Mouse (Mus musculus) embryo, embryonic 11 days (tissue): Measurements from ENCODE around the gene Sgcb.

Source experiments
- DNase-seq: peaks from one replicate; pipeline ENCODE4 v3.0.0-alpha.2; 2015

Gene Sgcb

DNA sequence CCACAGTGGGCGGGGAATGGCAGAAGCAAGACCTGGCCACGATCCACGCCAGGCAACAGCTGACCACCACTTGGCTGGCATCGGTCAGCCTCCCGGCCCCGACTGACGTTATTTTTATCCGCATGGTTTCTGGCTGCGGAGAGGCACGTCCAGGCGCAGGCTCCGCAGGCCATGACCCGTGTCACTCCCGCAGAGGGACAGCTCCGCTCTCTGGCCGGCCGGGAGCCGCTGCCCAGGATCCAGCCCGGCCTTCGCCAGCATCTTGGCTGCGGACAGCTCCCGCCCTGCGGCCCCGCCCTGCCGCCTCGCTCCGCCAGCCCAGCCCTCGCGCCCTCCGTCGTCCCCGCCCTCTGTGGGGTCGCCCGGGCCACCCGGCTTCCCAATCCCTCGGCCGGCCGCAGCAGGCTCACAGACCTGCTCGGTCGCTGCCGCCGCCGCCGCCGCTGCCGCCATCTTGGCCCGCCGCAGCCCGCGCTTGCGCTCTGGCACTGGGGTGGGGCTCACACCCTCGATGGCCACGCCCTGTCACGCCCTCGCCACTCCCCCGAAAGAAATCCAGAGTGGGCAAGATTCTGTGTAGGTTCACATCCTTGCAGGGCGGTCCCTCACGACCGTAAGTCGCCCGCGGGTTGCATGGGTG is at the start of gene Sgcb:
Gene Sgcb (minus strand): TSS at position 530 of the 640 bp plus-strand sequence.
- peak; percentile 90 for DNase-seq

- DNase-seq = peak; percentile 59
These were observed 46.8 kb upstream of the Sgcb start for GRCm38 (mm10) chr5:73694254-73695015.

GRCm38 (mm10) chr5:73693778-73694177 is 46.2 kb upstream of the Sgcb start:
- no peak for DNase-seq

GRCm38 (mm10) chr5:73691723-73692520 is 44.3 kb upstream of the Sgcb start:
- no peak for DNase-seq

- DNase-seq = no peak
These were observed 42.6 kb upstream of the Sgcb start for GRCm38 (mm10) chr5:73690146-73690545.

- no peak for DNase-seq
These were observed 41.0 kb upstream of the Sgcb start for GRCm38 (mm10) chr5:73688576-73688975.

DNA sequence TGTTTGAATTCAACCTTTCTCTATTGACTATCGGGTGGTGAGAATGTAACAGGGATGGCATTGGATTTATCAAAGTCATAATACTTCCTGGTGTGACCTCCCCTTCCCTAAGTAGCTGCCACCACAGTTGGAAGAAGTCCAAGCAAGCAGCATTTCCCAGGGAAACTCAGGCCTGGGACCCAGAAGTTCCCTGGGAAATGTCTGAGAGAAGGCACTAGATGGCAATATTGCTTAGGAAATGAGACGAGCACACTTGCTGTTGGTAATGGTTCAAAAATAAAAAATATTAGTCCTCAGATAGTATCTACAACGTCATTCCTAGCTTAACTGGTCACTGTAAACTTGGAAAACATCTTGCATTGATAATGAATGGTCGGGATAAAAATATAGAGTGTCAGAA is 38.6 kb upstream of the Sgcb start:
- peak; percentile 64 for DNase-seq

DNA sequence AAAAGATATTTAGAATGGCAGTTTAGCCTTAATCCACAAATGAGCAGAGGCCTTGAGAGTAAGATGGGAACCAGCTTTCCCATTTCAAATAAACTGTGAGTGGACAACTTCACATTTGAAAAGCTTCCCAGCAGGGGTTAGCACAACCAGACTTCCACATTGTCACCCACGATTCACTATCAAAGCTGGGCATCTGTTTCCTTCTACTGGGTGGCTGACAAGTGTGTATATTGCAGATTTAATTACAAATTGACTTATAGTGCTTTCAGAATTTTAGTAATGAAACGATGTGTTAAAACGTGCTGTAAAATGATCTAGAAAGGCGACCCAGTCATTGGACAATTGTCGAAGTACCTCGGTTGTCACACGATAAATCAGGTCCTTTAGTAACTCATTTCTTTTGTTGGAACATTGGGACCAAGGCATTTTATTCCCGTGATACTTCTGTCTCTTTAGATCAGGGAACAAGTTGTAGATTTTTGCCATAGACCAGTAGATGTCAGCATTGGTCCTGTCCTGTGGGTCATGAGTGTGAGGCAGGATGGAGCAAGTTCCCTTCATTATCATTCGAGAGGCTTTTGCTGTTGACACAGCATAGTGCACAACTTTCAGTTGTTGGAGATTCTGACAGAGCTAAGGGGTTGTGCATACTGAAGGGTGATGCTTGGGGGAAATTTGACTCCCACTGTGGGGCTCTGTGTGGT is 36.3 kb upstream of the Sgcb start:
- DNase-seq = peak; percentile 50

GRCm38 (mm10) chr5:73683221-73683620 is 35.6 kb upstream of the Sgcb start:
- DNase-seq = no peak

- DNase-seq = no peak
These were observed 29.0 kb upstream of the Sgcb start for GRCm38 (mm10) chr5:73676626-73677025.

GRCm38 (mm10) chr5:73675604-73676003 is 28.0 kb upstream of the Sgcb start:
- no peak for DNase-seq

DNA sequence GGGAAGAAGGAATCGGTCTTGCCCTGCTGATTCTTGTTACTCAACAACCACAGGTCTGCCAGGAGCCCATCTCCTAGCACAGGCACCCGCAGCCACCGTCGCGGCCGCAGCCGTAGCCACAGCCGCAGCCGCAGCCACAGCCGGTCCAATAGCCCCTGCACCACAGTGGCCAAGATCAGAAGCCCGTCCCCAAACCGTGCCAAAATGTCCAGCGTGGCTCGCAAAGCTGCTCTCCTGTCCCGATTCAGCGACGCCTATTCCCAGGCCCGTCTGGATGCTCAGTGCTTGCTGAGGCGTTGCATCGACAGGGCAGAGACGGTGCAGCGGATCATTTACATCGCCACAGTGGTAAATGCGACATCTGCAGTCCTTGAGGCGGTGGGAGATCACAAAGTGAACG is 21.8 kb upstream of the Sgcb start:
- DNase-seq = no peak

DNA sequence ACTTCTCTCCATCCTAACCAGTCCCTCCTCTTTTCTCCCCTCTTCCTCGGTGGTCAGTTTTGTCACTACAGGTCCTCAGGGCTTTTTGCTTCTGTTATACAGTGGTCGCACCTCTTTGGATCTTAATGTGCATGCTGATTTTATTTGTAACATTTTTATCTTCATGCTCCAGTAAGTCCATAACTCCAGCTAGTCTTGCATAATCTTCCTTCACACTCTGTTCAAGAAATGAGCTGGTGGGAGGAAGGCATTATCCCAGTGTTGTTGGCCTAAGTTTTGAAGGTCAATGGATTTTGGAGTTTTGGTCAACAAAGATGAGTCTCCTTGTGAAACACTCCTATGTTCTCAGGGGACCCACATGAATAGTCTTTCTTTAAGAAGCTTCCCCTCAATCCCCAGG is 20.3 kb upstream of the Sgcb start:
- no peak for DNase-seq

GRCm38 (mm10) chr5:73666695-73667094 is 19.1 kb upstream of the Sgcb start:
- DNase-seq = no peak

GRCm38 (mm10) chr5:73651855-73652201 is 4.2 kb upstream of the Sgcb start:
- DNase-seq = peak; percentile 55

DNA sequence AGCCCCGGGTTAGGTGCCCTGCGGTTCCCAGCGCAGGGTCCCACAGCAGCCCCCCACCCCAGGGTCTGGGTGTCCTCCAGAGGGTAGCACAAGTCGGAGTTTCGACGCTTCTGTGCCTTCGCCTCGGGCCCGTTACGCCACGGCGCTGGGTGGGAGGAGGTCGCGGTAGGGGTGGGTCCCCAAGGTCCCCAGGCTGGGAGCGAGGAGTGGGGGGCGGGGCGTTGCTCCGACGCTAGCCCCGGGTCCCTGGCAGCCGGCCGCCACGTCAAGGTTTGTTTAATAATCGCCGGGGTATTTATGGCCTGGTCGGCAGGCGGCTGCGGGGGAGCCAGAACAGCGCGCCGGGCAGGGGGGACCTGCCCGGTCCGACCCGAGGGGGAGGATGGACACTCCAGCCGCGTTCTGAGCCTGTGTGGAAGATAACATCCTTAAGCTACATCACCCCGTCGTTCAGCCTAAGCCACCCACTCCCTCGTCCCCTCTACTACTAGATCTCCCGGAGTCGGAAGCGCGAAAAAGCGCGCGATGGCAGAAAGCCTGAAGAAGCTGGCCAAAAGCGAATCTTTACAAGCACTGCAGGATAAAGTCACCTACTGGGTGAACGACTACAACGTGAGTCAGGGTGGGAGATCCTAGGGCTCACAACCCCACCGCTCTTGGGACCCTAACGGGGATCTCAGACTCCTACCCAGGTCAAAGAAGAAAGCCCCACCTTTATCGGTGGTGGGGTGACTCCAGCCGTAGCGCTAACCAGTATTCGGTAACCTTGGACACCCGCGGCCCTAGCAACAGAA is 3.7 kb upstream of the Sgcb start, which contains the start of gene Spata18:
Gene Spata18 (plus strand): TSS at position 319 of the 794 bp plus-strand sequence.
- peak; percentile 61 for DNase-seq

DNA sequence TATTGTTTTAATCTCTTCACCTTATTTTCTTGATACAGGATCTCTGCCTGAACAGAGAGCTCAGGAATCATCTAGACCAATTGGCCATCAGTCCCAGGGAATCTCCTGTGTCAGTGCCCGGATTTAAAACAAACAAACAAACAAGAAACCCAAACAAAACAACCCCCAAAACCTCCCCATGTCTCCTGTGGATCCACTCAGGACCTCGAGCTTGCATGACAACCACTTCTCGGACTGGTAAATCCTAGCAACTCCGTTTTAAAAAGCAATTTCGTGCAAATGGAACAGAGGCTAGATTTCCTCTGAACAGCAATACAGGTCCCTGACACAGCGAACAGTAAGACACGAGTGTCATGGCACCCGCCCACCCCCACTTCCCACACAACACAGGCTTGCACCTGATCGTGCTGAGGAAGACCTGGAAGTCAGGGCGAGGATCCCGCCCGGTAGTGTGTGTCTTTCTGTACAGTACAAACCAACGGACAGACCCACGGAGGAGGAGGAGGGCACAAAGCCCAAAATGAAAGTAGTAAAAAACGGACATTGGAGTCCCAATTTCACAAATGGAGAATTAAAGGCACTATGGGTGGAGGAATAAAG is 2.9 kb upstream of the Sgcb start:
- DNase-seq = peak; percentile 37

DNA sequence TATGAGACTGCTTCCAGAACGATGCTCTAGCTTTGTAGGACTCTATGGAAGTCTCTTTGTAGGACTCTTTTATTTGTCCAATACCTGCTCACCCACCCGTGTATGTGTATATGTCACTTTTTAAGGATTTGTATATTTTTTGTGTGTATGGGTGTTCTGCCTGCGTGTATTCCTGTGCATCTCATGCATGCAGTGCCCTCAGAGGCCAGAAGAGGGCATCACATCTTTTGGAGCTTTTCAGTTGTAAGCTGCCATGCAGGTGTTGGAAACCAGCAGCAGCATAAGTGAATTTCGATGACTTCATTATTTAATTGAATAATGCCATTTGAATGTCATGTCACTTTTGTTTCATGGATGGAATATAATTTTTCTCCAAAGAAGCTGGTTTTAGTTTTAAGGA is 5.5 kb downstream of the Sgcb start:
- DNase-seq = peak; percentile 52

DNA sequence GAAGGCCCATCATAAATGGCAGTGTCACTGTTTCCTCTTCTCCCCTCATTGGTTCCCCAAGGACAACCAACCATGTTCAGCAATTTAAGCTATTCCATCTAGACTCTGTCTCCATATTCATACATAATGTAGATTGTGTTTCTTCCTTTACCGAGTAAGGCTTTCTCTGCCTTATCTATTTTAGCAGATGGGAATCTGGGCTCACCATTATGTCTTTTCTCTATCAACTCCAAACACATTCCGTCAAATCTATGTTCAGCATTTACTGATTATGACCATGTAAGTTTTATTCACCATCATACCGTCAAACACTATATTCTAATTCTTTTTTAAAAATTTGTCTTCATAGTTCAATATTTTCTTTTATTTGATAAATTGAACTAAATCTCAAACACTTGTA is 6.5 kb downstream of the Sgcb start:
- no peak for DNase-seq

GRCm38 (mm10) chr5:73637337-73638107 is 10.1 kb downstream of the Sgcb start:
- peak; percentile 78 for DNase-seq

DNA sequence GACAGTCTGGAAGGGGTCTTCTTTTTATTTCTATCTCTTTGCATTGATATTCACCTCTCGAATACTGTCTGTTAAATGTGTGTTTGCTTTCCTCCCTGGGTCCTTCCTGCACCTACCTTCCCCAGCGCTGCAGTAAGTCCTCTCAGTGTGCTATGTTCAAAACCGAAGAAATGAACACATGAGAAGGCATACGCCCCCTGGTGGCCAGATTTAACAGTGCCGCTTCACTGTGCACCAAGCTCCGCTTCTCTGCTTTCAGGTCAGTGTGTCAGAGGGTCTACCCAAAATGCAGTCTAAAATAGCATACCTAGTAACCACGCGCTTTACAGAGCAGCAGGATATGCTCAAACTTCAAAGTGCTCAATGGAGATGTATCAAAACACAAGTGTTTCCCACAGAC is 14.4 kb downstream of the Sgcb start:
- peak; percentile 80 for DNase-seq
